Mouse (Mus musculus) midbrain, embryonic 15.5 days (tissue): ENCODE measurements around the gene Bhlhe40. TPM values are rescaled to one million over a fixed set of nuclear protein-coding genes. Genes with fewer than 3 reads are reported as not detected.

Experiments used
- ATAC-seq: fragments of 200-750 bp; cut with Nextera tagmentation; replicated peaks from 2 replicates; pipeline ENCODE4 v1.8.0; 2017; ENCODE audit warnings: moderate TSS enrichment
- H3K27ac ChIP-seq: fragments of 300-500 bp; sonication (generic); 2 replicates; pipeline ENCODE4 v1.5.1; 2015; ENCODE audit warnings: mild to moderate bottlenecking, inconsistent platforms
- H3K27me3 ChIP-seq: fragments of 300-500 bp; sonication (generic); replicated peaks from 2 replicates; pipeline ENCODE4 v1.6.1; 2015; ENCODE audit warnings: inconsistent platforms
- H3K36me3 ChIP-seq: fragments of 300-500 bp; sonication (generic); replicated peaks from 2 replicates; pipeline ENCODE4 v1.6.1; 2015; ENCODE audit warnings: inconsistent platforms
- H3K4me1 ChIP-seq: fragments of 300-500 bp; sonication (generic); 2 replicates; pipeline ENCODE4 v1.6.1; 2015; ENCODE audit warnings: inconsistent platforms
- H3K4me2 ChIP-seq: fragments of 300-500 bp; sonication (generic); 2 replicates; pipeline ENCODE4 v1.6.1; 2015; ENCODE audit warnings: inconsistent platforms, mild to moderate bottlenecking, moderate library complexity
- H3K4me3 ChIP-seq: fragments of 300-500 bp; sonication (generic); 2 replicates; pipeline ENCODE4 v1.5.1; 2015; ENCODE audit warnings: mild to moderate bottlenecking, inconsistent platforms
- H3K9ac ChIP-seq: fragments of 300-500 bp; sonication (generic); 2 replicates; pipeline ENCODE4 v1.6.1; 2015; ENCODE audit warnings: mild to moderate bottlenecking, inconsistent platforms
- H3K9me3 ChIP-seq: fragments of 300-500 bp; sonication (generic); 2 replicates; pipeline ENCODE4 v1.6.1; 2016; ENCODE audit warnings: inconsistent platforms
- WGBS: fragments of 180-500 bp; shearing (Covaris S2); methylation state at CpG from one replicate; pipeline ENCODE4 v1.1.7; 2015; ENCODE audit warnings: mixed read lengths; 5-methylcytosine and 5-hydroxymethylcytosine counted together
- polyA plus RNA-seq: library from polyadenylated mRNA; unstranded; fragments of >200 nt; fragmentation: Nextera tagmentation; extraction: Ambion mirVana; gene quantifications from 2 replicates; pipeline ENCODE4 v1.2.1, GENCODE M21; 2015

Gene Bhlhe40
- polyA plus RNA-seq, 1 experiment from 2014 or later = 5.3 TPM

- peak overlapping the region; percentile 99; the same call in 1 of the 2 replicates for H3K4me2 ChIP-seq
- ATAC-seq = no peak
- H3K4me3 ChIP-seq = no peak overlapping the region
Observed at GRCm38 (mm10) chr6:108658051-108658415, 2.4 kb upstream of the Bhlhe40 start.

GRCm38 (mm10) chr6:108658416-108659201 lies 1.8 kb upstream of the Bhlhe40 start:
- Histone ChIP-seq H3K4me3 (peak overlapping the region; percentile 67), H3K36me3 (no peaks in the 10 kb centered on the region), H3K27me3 (peaks cover 15% of the 10 kb centered on the region), H3K9ac (peak overlapping the region; percentile 76), H3K4me2 (peak overlapping the region; percentile 99), H3K27ac (peak overlapping the region; percentile 89), H3K9me3 (no peaks in the 10 kb centered on the region), H3K4me1 (peaks cover 22% of the 10 kb centered on the region)
- ATAC-seq = no peak
- WGBS = 3% methylated on average over 31 of the region's 31 CpGs

More at GRCm38 (mm10) chr6:108658051-108658415, 2.4 kb upstream of the Bhlhe40 start:
- H3K36me3 ChIP-seq = no peaks in the 10 kb centered on the region
- no peak overlapping the region for H3K27ac ChIP-seq
- 60% methylated on average over 3 of the region's 3 CpGs for WGBS
- H3K9me3 ChIP-seq = no peaks in the 10 kb centered on the region
- H3K9ac ChIP-seq = no peak overlapping the region
- H3K27me3 ChIP-seq = peaks cover 15% of the 10 kb centered on the region
- peaks cover 22% of the 10 kb centered on the region for H3K4me1 ChIP-seq

- peak overlapping the region; percentile 67 for H3K4me3 ChIP-seq
- peaks cover 22% of the 10 kb centered on the region for H3K4me1 ChIP-seq
- ATAC-seq = peak; percentile 87
- under 1% methylated on average over 41 of the region's 42 CpGs for WGBS
- no peaks in the 10 kb centered on the region for H3K36me3 ChIP-seq
- H3K27ac ChIP-seq = peak overlapping the region; percentile 89
- H3K4me2 ChIP-seq = peak overlapping the region; percentile 99
- no peaks in the 10 kb centered on the region for H3K9me3 ChIP-seq
- H3K27me3 ChIP-seq = peaks cover 15% of the 10 kb centered on the region
- peak overlapping the region; percentile 76 for H3K9ac ChIP-seq
Observed at GRCm38 (mm10) chr6:108659221-108659725, 1.2 kb upstream of the Bhlhe40 start.

DNA sequence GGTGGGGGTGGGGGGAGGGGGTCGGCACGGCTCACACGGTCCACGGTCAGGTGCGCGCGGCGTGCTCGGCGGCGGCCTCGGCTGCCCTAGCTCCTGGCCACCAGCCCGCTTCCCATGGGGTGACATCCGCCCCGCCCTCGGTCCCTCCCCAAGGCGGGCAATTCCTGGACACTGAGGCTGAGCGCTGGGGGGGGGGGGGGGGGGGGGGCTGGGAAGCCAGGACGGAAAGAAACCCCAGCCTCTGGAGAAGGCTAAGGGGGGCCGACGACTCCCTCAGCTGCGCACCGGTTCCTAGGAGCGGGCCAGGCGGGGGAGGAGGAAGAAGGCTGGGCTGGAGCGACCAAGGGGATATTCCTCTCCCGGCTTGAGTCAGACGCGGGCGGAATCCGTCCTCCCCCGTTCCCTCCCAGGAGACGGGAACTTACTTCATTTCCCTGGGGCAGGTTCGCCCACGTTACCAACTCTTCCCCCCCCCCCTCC lies 663 bp upstream of the Bhlhe40 start:
- Histone ChIP-seq H3K4me1 (peaks cover 22% of the 10 kb centered on the region), H3K27me3 (peaks cover 15% of the 10 kb centered on the region), H3K4me3 (peak overlapping the region; percentile 67), H3K4me2 (peak overlapping the region; percentile 99), H3K36me3 (no peaks in the 10 kb centered on the region), H3K9me3 (no peaks in the 10 kb centered on the region), H3K27ac (peak overlapping the region; percentile 89), H3K9ac (peak overlapping the region; percentile 76)
- ATAC-seq = peak; percentile 86
- under 1% methylated on average over 27 of the region's 35 CpGs for WGBS

DNA sequence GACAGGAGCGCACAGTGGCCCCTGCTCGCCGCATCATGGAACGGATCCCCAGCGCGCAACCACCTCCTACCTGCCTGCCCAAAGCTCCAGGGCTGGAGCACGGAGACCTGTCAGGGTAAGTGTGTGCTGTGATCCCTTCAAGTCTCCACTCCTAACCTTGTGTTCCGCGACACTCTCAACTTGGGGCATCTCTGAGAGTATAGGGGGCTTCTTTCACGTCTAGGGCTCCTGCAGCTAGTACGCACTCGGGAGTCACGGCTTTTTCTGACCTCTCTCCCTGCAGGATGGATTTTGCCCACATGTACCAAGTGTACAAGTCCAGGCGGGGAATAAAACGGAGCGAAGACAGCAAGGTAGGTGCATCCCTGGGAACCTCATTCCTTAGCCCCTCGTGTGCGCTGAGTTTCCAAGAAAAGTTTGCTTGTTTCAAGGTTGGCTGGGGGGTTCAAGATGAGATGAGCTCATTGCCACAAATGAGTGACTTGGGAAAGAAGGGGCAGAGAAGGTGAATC lies 505 bp downstream of the Bhlhe40 start:
- ATAC-seq = peak; percentile 12; the same call in 1 of the 2 replicates
- peak overlapping the region; percentile 89 for H3K27ac ChIP-seq
- peak overlapping the region; percentile 76 for H3K9ac ChIP-seq

DNA sequence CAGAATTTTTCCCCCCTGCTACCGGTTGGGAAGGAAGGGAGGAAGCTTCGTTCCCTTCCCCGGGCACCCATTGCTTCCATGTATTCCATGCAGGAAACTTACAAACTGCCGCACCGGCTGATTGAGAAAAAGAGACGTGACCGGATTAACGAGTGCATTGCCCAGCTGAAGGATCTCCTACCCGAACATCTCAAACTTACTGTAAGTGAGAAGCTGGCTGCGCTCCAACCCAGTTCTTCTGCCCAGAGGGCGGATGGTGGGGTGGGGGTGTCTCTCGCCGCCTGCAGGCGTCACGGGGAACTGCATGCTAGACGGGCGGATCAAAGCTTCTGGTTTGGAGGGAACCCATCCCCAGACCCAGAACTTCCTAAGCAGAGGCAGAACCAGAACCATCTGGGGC lies 983 bp downstream of the Bhlhe40 start:
- no peak for ATAC-seq
- Histone ChIP-seq H3K4me2 (peak overlapping the region; percentile 99), H3K27ac (peak overlapping the region; percentile 89; the same call in 1 of the 2 replicates), H3K9me3 (no peaks in the 10 kb centered on the region), H3K9ac (peak overlapping the region; percentile 76; the same call in 1 of the 2 replicates), H3K36me3 (no peaks in the 10 kb centered on the region), H3K4me3 (peak overlapping the region; percentile 67), H3K4me1 (peaks cover 22% of the 10 kb centered on the region), H3K27me3 (peaks cover 19% of the 10 kb centered on the region)
- 1% methylated on average over 17 of the region's 17 CpGs for WGBS

More for the DNA sequence above, 505 bp downstream of the Bhlhe40 start:
- Histone ChIP-seq H3K36me3 (no peaks in the 10 kb centered on the region), H3K4me2 (peak overlapping the region; percentile 99), H3K27me3 (peaks cover 19% of the 10 kb centered on the region), H3K4me1 (peaks cover 22% of the 10 kb centered on the region), H3K9me3 (no peaks in the 10 kb centered on the region), H3K4me3 (peak overlapping the region; percentile 67)
- 1% methylated on average over 18 of the region's 18 CpGs for WGBS

DNA sequence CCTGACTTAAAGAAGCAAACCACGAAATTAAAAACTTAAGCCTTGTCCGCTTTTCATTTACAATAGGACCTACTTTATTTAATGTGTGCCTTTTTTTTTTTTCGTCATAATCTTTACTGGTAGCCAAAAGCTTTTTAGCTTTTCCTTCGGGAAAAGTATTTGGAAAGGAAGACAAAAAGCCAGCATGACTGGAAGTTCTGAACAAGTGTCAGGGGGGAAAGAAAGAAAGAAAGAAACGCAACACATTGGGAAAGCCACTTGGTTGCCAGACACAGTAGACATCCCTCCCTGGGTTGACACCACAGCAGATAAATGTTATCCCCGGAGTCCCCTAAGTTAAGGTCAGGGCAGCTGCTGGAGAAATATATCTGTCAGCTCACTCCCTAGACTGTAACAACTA lies 1.5 kb downstream of the Bhlhe40 start:
- peaks cover 22% of the 10 kb centered on the region for H3K4me1 ChIP-seq
- peaks cover 19% of the 10 kb centered on the region for H3K27me3 ChIP-seq
- ATAC-seq = no peak
- no peak overlapping the region for H3K9ac ChIP-seq
- H3K36me3 ChIP-seq = no peaks in the 10 kb centered on the region
- H3K4me3 ChIP-seq = peak overlapping the region; percentile 67
- H3K9me3 ChIP-seq = no peaks in the 10 kb centered on the region
- H3K27ac ChIP-seq = no peak overlapping the region
- WGBS = 54% methylated on average over 6 of the region's 6 CpGs
- peak overlapping the region; percentile 99 for H3K4me2 ChIP-seq

GRCm38 (mm10) chr6:108662314-108663240 lies 2.1 kb downstream of the Bhlhe40 start:
- H3K4me2 ChIP-seq = peak overlapping the region; percentile 99
- H3K4me3 ChIP-seq = no peak overlapping the region
- H3K9me3 ChIP-seq = no peaks in the 10 kb centered on the region
- 69% methylated on average over 15 of the region's 15 CpGs for WGBS
- ATAC-seq = no peak
- H3K27ac ChIP-seq = no peak overlapping the region
- peaks cover 22% of the 10 kb centered on the region for H3K4me1 ChIP-seq
- H3K27me3 ChIP-seq = peaks cover 19% of the 10 kb centered on the region
- no peak overlapping the region for H3K9ac ChIP-seq
- H3K36me3 ChIP-seq = no peaks in the 10 kb centered on the region

DNA sequence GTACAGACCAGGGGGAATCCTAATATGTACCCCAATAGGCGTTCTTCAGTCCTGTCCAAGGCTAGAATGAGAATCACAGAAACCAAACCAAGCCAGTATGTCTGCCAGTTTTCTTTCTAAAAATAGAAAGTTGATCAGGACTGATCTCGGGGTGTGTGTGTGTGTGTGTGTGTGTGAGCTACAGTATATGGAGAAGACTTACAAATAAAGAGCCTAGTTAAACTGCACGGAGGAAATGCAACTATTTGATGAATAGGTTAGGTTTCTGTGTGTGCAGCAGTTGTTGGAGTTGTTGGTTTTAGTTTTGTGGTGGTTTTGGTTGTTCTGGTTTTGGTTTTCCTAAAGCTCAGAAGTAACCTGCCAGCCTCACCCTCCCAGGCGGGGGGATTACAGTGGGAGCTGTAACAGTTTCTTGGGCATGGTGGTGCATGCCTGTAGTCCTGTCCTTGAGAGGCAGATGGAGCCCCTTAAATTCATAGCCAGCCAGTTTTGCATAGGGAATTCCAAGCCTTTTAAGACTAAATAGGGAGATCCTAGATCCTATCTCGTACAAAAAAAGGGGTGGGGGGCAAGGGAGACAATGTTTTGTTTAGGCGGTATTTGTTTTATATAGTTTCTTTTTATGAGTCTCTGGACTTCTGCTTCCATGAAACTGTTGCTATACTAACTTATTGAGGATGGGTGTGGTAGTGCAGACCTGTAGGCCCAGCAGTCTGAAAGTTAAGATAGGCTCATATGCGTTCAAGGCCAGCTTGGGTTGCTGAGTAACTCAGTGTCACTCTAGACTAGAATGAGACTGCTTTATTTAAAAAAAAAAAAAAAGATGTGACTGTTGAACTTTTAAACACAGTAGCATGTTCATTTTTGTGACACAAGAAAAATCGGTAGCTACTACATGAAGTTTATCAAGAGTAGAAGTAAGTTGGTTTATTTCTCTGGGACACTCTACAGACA lies 3.1 kb downstream of the Bhlhe40 start:
- 87% methylated on average over 8 of the region's 8 CpGs for WGBS

GRCm38 (mm10) chr6:108664533-108665150 lies 4.2 kb downstream of the Bhlhe40 start:
- Histone ChIP-seq H3K4me1 (peaks cover 26% of the 10 kb centered on the region), H3K36me3 (no peaks in the 10 kb centered on the region), H3K9ac (no peak overlapping the region), H3K4me2 (no peak overlapping the region), H3K27me3 (peaks cover 19% of the 10 kb centered on the region), H3K27ac (no peak overlapping the region), H3K4me3 (no peak overlapping the region), H3K9me3 (no peaks in the 10 kb centered on the region)
- ATAC-seq = no peak
- 86% methylated on average over 24 of the region's 24 CpGs for WGBS

More for the DNA sequence above, 3.1 kb downstream of the Bhlhe40 start:
- H3K9ac ChIP-seq = no peak overlapping the region
- peaks cover 19% of the 10 kb centered on the region for H3K27me3 ChIP-seq
- H3K9me3 ChIP-seq = no peaks in the 10 kb centered on the region
- no peak overlapping the region for H3K4me3 ChIP-seq
- peak overlapping the region; percentile 99 for H3K4me2 ChIP-seq
- no peak for ATAC-seq
- peaks cover 26% of the 10 kb centered on the region for H3K4me1 ChIP-seq
- no peak overlapping the region for H3K27ac ChIP-seq
- H3K36me3 ChIP-seq = no peaks in the 10 kb centered on the region
